Mouse (Mus musculus) olfactory bulb, adult 2 months (tissue): ENCODE results near the gene 1700025B11Rik. TPM values are rescaled to one million over a fixed set of nuclear protein-coding genes. Genes with fewer than 3 reads are reported as not detected.
"Not testable (repeated sequence)": the region's sequence is repeated elsewhere in the genome, so short reads cannot be mapped to it uniquely, and the experiment has no call there.

Source experiments
- H3K27ac ChIP-seq: fragments of 200-500 bp; 2 replicates; pipeline ENCODE4 v1.5.1; 2012; ENCODE audit warnings: low read depth, low read length; ENCODE audit not compliant: insufficient read depth
- H3K4me1 ChIP-seq: fragments of 200-500 bp; 2 replicates; pipeline ENCODE4 v1.6.1; 2012; ENCODE audit warnings: low read length; ENCODE audit not compliant: control insufficient read depth, insufficient read depth
- H3K4me3 ChIP-seq: fragments of 200-500 bp; 2 replicates; pipeline ENCODE4 v1.5.1; 2012; ENCODE audit warnings: mild to moderate bottlenecking, low read depth, low read length, moderate library complexity; ENCODE audit not compliant: insufficient read depth
- CTCF ChIP-seq: fragments of 200-500 bp; IDR thresholded peaks from 2 replicates; pipeline ENCODE4 v1.5.1; 2012; ENCODE audit warnings: low read depth, mild to moderate bottlenecking, low read length, moderate library complexity; ENCODE audit not compliant: insufficient read depth
- POLR2A ChIP-seq: fragments of 200-500 bp; IDR thresholded peaks from 2 replicates; pipeline ENCODE4 v1.6.1; 2012; ENCODE audit warnings: mild to moderate bottlenecking, low read depth, low read length, moderate library complexity; ENCODE audit not compliant: insufficient read depth
- WGBS: fragments of 180-500 bp; shearing (Covaris S2); methylation state at CpG from one replicate; pipeline ENCODE4 v1.1.7; 2018; 5-methylcytosine and 5-hydroxymethylcytosine counted together
- polyA plus RNA-seq: library from polyadenylated mRNA; stranded (reverse); fragments of >200 nt; gene quantifications from 2 replicates; pipeline ENCODE4 v1.2.4, GENCODE M21; 2012; ENCODE audit warnings: low replicate concordance; ENCODE audit not compliant: missing spikeins, insufficient read depth, insufficient read length

Gene 1700025B11Rik
- polyA plus RNA-seq, 1 experiment: not detected

GRCm38 (mm10) chr15:77578801-77579200 is 17.1 kb upstream of the 1700025B11Rik start:
- WGBS: 98% methylated on average over 2 of the region's 2 CpGs

GRCm38 (mm10) chr15:77563219-77563618 is 1.5 kb upstream of the 1700025B11Rik start:
- TF ChIP-seq POLR2A (no peak), CTCF (no peak)
- Histone ChIP-seq H3K4me3 (no peak overlapping the region), H3K4me1 (no peaks in the 10 kb centered on the region), H3K27ac (no peak overlapping the region)

More at GRCm38 (mm10) chr15:77578801-77579200, 17.1 kb upstream of the 1700025B11Rik start:
- TF ChIP-seq POLR2A (no peak), CTCF (no peak)
- Histone ChIP-seq H3K4me1 (no peaks in the 10 kb centered on the region), H3K27ac (no peak overlapping the region), H3K4me3 (no peak overlapping the region)

GRCm38 (mm10) chr15:77539221-77539620 is 22.5 kb downstream of the 1700025B11Rik start:
- H3K4me1 ChIP-seq, H3K27ac ChIP-seq, H3K4me3 ChIP-seq: not testable (repeated sequence)
- WGBS: 47% methylated on average over 1 of the region's 1 CpGs

- H3K4me3 ChIP-seq: no peak within 1 kb of the TSS
- no peaks in the 10 kb centered on the region for H3K4me1 ChIP-seq
- no peak within 1 kb of the TSS for H3K27ac ChIP-seq
- TF ChIP-seq CTCF: no peak
- TF ChIP-seq POLR2A: no peak
Observed at GRCm38 (mm10) chr15:77533216-77533615, 28.5 kb downstream of the 1700025B11Rik start, which contains the start of gene Apol7c. Gene Apol7c, minus strand, starts transcription at chr15:77533316.

GRCm38 (mm10) chr15:77523186-77523843 is 38.4 kb downstream of the 1700025B11Rik start:
- H3K4me1 ChIP-seq, H3K27ac ChIP-seq, H3K4me3 ChIP-seq: not testable (repeated sequence)
- whole genome bisulfite sequencing: 19% methylated on average over 6 of the region's 6 CpGs

- not testable (repeated sequence) for H3K4me3 ChIP-seq, H3K27ac ChIP-seq, H3K4me1 ChIP-seq
- WGBS: 64% methylated on average over 4 of the region's 4 CpGs
Observed at GRCm38 (mm10) chr15:77520596-77520995, 41.1 kb downstream of the 1700025B11Rik start.

Other genes with a start within 250 kb of the 1700025B11Rik start
- gene Apol7a, start 162.8 kb downstream of the 1700025B11Rik start, polyA plus RNA-seq: not detected in 2 replicates
- not detected in 2 replicates for gene Apol9a, start 150.8 kb downstream of the 1700025B11Rik start, polyA plus RNA-seq
- gene Apol7b, start 114.4 kb downstream of the 1700025B11Rik start, polyA plus RNA-seq: not detected in 2 replicates
- gene Apol10a, start 84.8 kb downstream of the 1700025B11Rik start, polyA plus RNA-seq: not detected in 2 replicates
- gene Apol11a, start 53.6 kb downstream of the 1700025B11Rik start, polyA plus RNA-seq: not detected in 2 replicates
- gene Apol7c, start 28.6 kb downstream of the 1700025B11Rik start, polyA plus RNA-seq: not detected in 2 replicates
- gene Apol10b, start 34.2 kb upstream of the 1700025B11Rik start, polyA plus RNA-seq: not detected in 2 replicates
- not detected in 2 replicates for gene Gm36245, start 37.4 kb upstream of the 1700025B11Rik start, polyA plus RNA-seq
- gene Apol11b, start 81.4 kb upstream of the 1700025B11Rik start, polyA plus RNA-seq: not detected in 2 replicates
- not detected in 2 replicates for gene Apol7e, start 137.0 kb upstream of the 1700025B11Rik start, polyA plus RNA-seq
- gene Apol9b, start 167.1 kb upstream of the 1700025B11Rik start, polyA plus RNA-seq: not detected in 2 replicates
- not detected in 2 replicates for gene Apol8, start 195.1 kb upstream of the 1700025B11Rik start, polyA plus RNA-seq